ENCODE assay signal across 9 mouse cellular contexts in the genomic region with DNA sequence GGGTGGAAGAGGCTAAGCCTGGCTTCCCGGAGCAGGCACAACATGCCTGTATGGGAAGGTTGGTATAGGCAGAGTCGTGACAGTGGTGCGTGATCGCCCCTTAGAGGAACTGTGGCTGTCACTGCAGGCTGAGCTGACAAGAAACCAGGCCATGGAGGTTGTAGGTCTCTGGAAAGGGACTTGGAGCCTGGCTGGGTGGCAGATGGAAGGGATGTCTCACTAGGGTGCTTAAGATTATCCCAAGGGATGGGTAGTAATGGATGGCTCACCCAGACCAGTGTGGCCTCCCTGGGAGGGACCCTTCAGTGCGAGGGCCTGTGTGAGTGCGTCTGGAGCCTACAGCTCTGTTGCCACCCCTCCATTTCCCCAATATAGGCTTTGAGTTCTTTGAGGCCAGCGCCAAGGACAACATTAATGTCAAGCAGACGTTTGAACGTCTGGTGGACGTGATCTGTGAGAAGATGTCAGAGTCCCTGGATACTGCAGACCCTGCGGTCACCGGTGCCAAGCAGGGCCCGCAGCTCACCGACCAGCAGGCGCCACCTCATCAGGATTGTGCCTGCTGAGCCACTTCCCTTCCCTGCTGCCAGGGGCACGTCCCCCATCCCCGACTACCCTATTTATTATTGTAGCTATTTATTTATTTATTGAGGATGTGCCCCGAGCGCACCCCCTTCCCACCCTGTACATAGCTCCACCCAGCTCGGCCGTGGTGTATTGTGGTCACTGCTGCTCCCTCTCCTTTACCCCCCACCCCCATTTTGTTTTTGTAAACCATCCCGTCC. TPM values are rescaled to one million over a fixed set of nuclear protein-coding genes. Genes with fewer than 3 reads are reported as not detected.
DNase-seq lines count a peak whose midpoint lies in the region; ATAC-seq and TF ChIP-seq lines count a peak whose summit lies in the region.
"Had no signal": no experiment of that assay in that cellular context is flagged by ENCODE, and none has a peak within 500 bp of the region (broad histone marks: within the 10 kb centered on the region; RNA-seq: fewer than 3 reads in every experiment).

No protein-coding gene starts in this region.

- intact Hi-C loops in left cerebral cortex, adult 2 months (cut with DNase I) = no loop called here

- ATAC-seq in hindbrain, embryonic 15.5 days (ENCODE audit: low FRiP score, low read depth) = no peak

- no peak overlapping the region for H3K4me2 ChIP-seq in hindbrain, embryonic 15.5 days
- H3K4me2 ChIP-seq: neural tube, embryonic 12.5 days had no signal

- peaks cover 68% of the 10 kb centered on the region for H3K4me1 ChIP-seq in hindbrain, embryonic 15.5 days (replicated peaks)

- H3K9ac ChIP-seq in hindbrain, embryonic 15.5 days = no peak overlapping the region
- H3K9ac ChIP-seq: neural tube, embryonic 12.5 days had no signal

- no peak overlapping the region for H3K4me3 ChIP-seq in left cerebral cortex, adult 2 months
- no peak overlapping the region for H3K4me3 ChIP-seq in hindbrain, embryonic 15.5 days
- H3K4me3 ChIP-seq: neural tube, embryonic 12.5 days had no signal

- peaks cover 17% of the 10 kb centered on the region for H3K36me3 ChIP-seq in hindbrain, embryonic 15.5 days

- H3K27ac ChIP-seq in left cerebral cortex, adult 2 months = no peak overlapping the region; the same call in 1 of the 2 replicates
- peak overlapping the region; percentile 42 for H3K27ac ChIP-seq in hindbrain, embryonic 15.5 days (replicated peaks)
- H3K27ac ChIP-seq: neural tube, embryonic 12.5 days had no signal

- no peaks in the 10 kb centered on the region for H3K9me3 ChIP-seq in hindbrain, embryonic 15.5 days
- H3K9me3 ChIP-seq: neural tube, embryonic 12.5 days had no signal

- 53% methylated on average over 22 of the region's 22 CpGs for WGBS in hindbrain, embryonic 15.5 days

- TF ChIP-seq CTCF in left cerebral cortex, adult 2 months (IDR thresholded peaks at IDR 0.05) = peak; percentile 46

- H3K27me3 ChIP-seq in hindbrain, embryonic 15.5 days = no peaks in the 10 kb centered on the region
- H3K27me3 ChIP-seq: neural tube, embryonic 12.5 days had no signal

- peak in 1 of 2 experiments; percentile 19 for DNase-seq in left cerebral cortex, adult 2 months (ENCODE audit: extremely low spot score in 1 of 2, low spot score in 2 of 2)
- no peak for DNase-seq in left cerebral cortex, adult 11 months (ENCODE audit: low spot score)
- DNase-seq in 3T3-L1 (ENCODE audit: low read depth, low spot score) (peak; percentile 71), 416B (ENCODE audit: low read depth) (peak; percentile 67)
- DNase-seq in cerebellum, adult 8-10 months = peak; percentile 49
- DNase-seq in yolk sac, embryonic 10.5 days (ENCODE audit: low spot score) = no peak

RNA-seq across cellular contexts. Expression of a gene that starts 3.0 kb away (rescaled TPM):
- 10 to 100 TPM; 33.3 to 35.7 TPM for total RNA-seq in left cerebral cortex, adult 2 months (2021)
- 40.4 and 44.9 TPM in 2 replicates for polyA plus RNA-seq in hindbrain, embryonic 15.5 days (2015; fragmentation: Nextera tagmentation; extraction: Ambion mirVana)

RNA-seq across cellular contexts. Expression of a gene that starts 3.2 kb away (rescaled TPM):
- total RNA-seq in left cerebral cortex, adult 2 months (2021) = 100 to 1,000 TPM; 808 to 835 TPM
- 503 and 561 TPM in 2 replicates for polyA plus RNA-seq in hindbrain, embryonic 15.5 days (2015; fragmentation: Nextera tagmentation; extraction: Ambion mirVana)

RNA-seq across cellular contexts. Expression of a gene that starts 18.8 kb away (rescaled TPM):
- 100 to 1,000 TPM; 159 to 160 TPM for total RNA-seq in left cerebral cortex, adult 2 months (2021)
- polyA plus RNA-seq in hindbrain, embryonic 15.5 days (2015; fragmentation: Nextera tagmentation; extraction: Ambion mirVana) = 104 and 113 TPM in 2 replicates

RNA-seq across cellular contexts. Expression of a gene that starts 34.2 kb away (rescaled TPM):
- 1 to 10 TPM; 1.9 to 3.0 TPM for total RNA-seq in left cerebral cortex, adult 2 months (2021)
- 0.21 and 0.35 TPM in 2 replicates for polyA plus RNA-seq in hindbrain, embryonic 15.5 days (2015; fragmentation: Nextera tagmentation; extraction: Ambion mirVana)

RNA-seq across cellular contexts. Expression of a gene that starts 39.4 kb away (rescaled TPM):
- total RNA-seq in left cerebral cortex, adult 2 months (2021) = not detected
- polyA plus RNA-seq in hindbrain, embryonic 15.5 days (2015; fragmentation: Nextera tagmentation; extraction: Ambion mirVana) = not detected in 2 replicates
- total RNA-seq: layer of hippocampus, postnatal 14 days had no signal
- polyA plus RNA-seq: neural tube, embryonic 12.5 days had no signal

Comparison
In these comparisons a context has a peak if more than half of its experiments do, and no peak if none do; other contexts are left out.
1. DNase-seq: peak in 3T3-L1 (single experiment), 416B (single experiment) and cerebellum, adult 8-10 months (single experiment); none in left cerebral cortex, adult 11 months (single experiment) and yolk sac, embryonic 10.5 days (single experiment).